Mouse (Mus musculus) megakaryocyte, embryonic 14.5 days (primary cell): ENCODE results near the gene Iars. TPM values are rescaled to one million over a fixed set of nuclear protein-coding genes. Genes with fewer than 3 reads are reported as not detected.

ENCODE experiments used
- H3K27me3 ChIP-seq: replicated peaks from 2 replicates; pipeline ENCODE3; 2012; ENCODE audit warnings: inconsistent platforms
- H3K36me3 ChIP-seq: replicated peaks from 2 replicates; pipeline ENCODE3; 2012; ENCODE audit warnings: low read length, inconsistent platforms, mixed read lengths
- H3K4me1 ChIP-seq: 2 replicates; pipeline ENCODE4 v1.6.1; 2012; ENCODE audit warnings: inconsistent platforms
- H3K4me3 ChIP-seq: replicated peaks from 2 replicates; pipeline ENCODE3; 2012; ENCODE audit warnings: moderate library complexity, mild to moderate bottlenecking, inconsistent platforms
- H3K9me3 ChIP-seq: 2 replicates; pipeline ENCODE4 v1.6.1; 2012; ENCODE audit warnings: inconsistent platforms
- FLI1 ChIP-seq: IDR thresholded peaks from 2 replicates; pipeline ENCODE4 v1.6.1; 2012; ENCODE audit warnings: low read length, inconsistent platforms, mixed read lengths
- GATA1 ChIP-seq: IDR thresholded peaks from 3 replicates; pipeline ENCODE4 v1.6.1; 2012; ENCODE audit warnings: mixed read lengths, low read length, inconsistent platforms, borderline replicate concordance
- polyA plus RNA-seq: library from polyadenylated mRNA; stranded (reverse); fragments of >175 nt; gene quantifications from 2 replicates; pipeline ENCODE4 v1.2.3, GENCODE M21; 2012; ENCODE audit warnings: low replicate concordance; ENCODE audit not compliant: insufficient read depth

The Iars gene
- polyA plus RNA-seq, 1 experiment: 23.6 TPM

GRCm38 (mm10) chr13:49652481-49653179, 29.3 kb upstream of the Iars start, which contains the start of the genes Cenpp and Nol8:
TSS of gene Cenpp (minus strand) at chr13:49652785.
TSS of gene Nol8 (plus strand) at chr13:49653078.
- Histone ChIP-seq H3K4me3 (peak within 1 kb of the TSS; percentile 91), H3K4me1 (peaks cover 32% of the 10 kb centered on the region), H3K9me3 (no peaks in the 10 kb centered on the region), H3K36me3 (peaks cover 26% of the 10 kb centered on the region), H3K27me3 (no peaks in the 10 kb centered on the region)
- no peak for TF ChIP-seq GATA1
- TF ChIP-seq FLI1: peak; percentile 40; the same call in 1 of the 2 replicates

- H3K4me3 ChIP-seq: peak overlapping the region; percentile 91
Measured at GRCm38 (mm10) chr13:49653180-49653541, 28.7 kb upstream of the Iars start.

GRCm38 (mm10) chr13:49677793-49678192, 4.1 kb upstream of the Iars start:
- TF ChIP-seq FLI1 (no peak), GATA1 (no peak)

More at GRCm38 (mm10) chr13:49653180-49653541, 28.7 kb upstream of the Iars start:
- Histone ChIP-seq H3K36me3 (peaks cover 30% of the 10 kb centered on the region), H3K27me3 (no peaks in the 10 kb centered on the region), H3K4me1 (peaks cover 32% of the 10 kb centered on the region), H3K9me3 (no peaks in the 10 kb centered on the region)
- TF ChIP-seq GATA1: no peak
- TF ChIP-seq FLI1: no peak

GRCm38 (mm10) chr13:49682233-49682846, 440 bp downstream of the Iars start:
- peaks cover 38% of the 10 kb centered on the region for H3K36me3 ChIP-seq
- H3K27me3 ChIP-seq: no peaks in the 10 kb centered on the region
- H3K4me1 ChIP-seq: peaks cover 71% of the 10 kb centered on the region
- no peak for TF ChIP-seq GATA1
- TF ChIP-seq FLI1: no peak
- H3K9me3 ChIP-seq: no peaks in the 10 kb centered on the region
- H3K4me3 ChIP-seq: peak overlapping the region; percentile 95

More at GRCm38 (mm10) chr13:49677793-49678192, 4.1 kb upstream of the Iars start:
- Histone ChIP-seq H3K9me3 (no peaks in the 10 kb centered on the region), H3K27me3 (no peaks in the 10 kb centered on the region), H3K4me1 (peaks cover 30% of the 10 kb centered on the region), H3K36me3 (peaks cover 60% of the 10 kb centered on the region), H3K4me3 (no peak overlapping the region)

GRCm38 (mm10) chr13:49684266-49684665, 2.4 kb downstream of the Iars start:
- Histone ChIP-seq H3K4me1 (peaks cover 62% of the 10 kb centered on the region), H3K36me3 (peaks cover 42% of the 10 kb centered on the region), H3K27me3 (no peaks in the 10 kb centered on the region), H3K4me3 (peak overlapping the region; percentile 95), H3K9me3 (no peaks in the 10 kb centered on the region)
- no peak for TF ChIP-seq FLI1
- TF ChIP-seq GATA1: no peak

- TF ChIP-seq FLI1: no peak
- no peak for TF ChIP-seq GATA1
Measured at GRCm38 (mm10) chr13:49691056-49691455, 9.2 kb downstream of the Iars start.

GRCm38 (mm10) chr13:49703216-49703779, 21.4 kb downstream of the Iars start:
- peaks cover 83% of the 10 kb centered on the region for H3K36me3 ChIP-seq
- H3K9me3 ChIP-seq: no peaks in the 10 kb centered on the region
- H3K27me3 ChIP-seq: no peaks in the 10 kb centered on the region
- peak overlapping the region; percentile 9 for H3K4me3 ChIP-seq
- 0 out of 2 replicates have a peak, but pooled peaks cover 4% of the 10 kb centered on the region for H3K4me1 ChIP-seq
- no peak for TF ChIP-seq GATA1
- TF ChIP-seq FLI1: no peak

More at GRCm38 (mm10) chr13:49691056-49691455, 9.2 kb downstream of the Iars start:
- Histone ChIP-seq H3K9me3 (no peaks in the 10 kb centered on the region), H3K4me1 (peaks cover 15% of the 10 kb centered on the region), H3K36me3 (peaks cover 75% of the 10 kb centered on the region), H3K27me3 (no peaks in the 10 kb centered on the region), H3K4me3 (no peak overlapping the region)

- TF ChIP-seq GATA1 (no peak), FLI1 (no peak)
- Histone ChIP-seq H3K36me3 (peaks cover 99% of the 10 kb centered on the region), H3K9me3 (no peaks in the 10 kb centered on the region), H3K4me3 (no peak overlapping the region), H3K27me3 (no peaks in the 10 kb centered on the region), H3K4me1 (no peaks in the 10 kb centered on the region)
Measured at GRCm38 (mm10) chr13:49706032-49706690, 24.3 kb downstream of the Iars start.

GRCm38 (mm10) chr13:49708311-49708710, 26.4 kb downstream of the Iars start:
- Histone ChIP-seq H3K4me1 (peaks cover 6% of the 10 kb centered on the region; the same call in 1 of the 2 replicates), H3K9me3 (no peaks in the 10 kb centered on the region), H3K27me3 (no peaks in the 10 kb centered on the region), H3K4me3 (no peak overlapping the region), H3K36me3 (peaks cover 99% of the 10 kb centered on the region)
- TF ChIP-seq FLI1: no peak
- no peak for TF ChIP-seq GATA1
